Mouse (Mus musculus): ENCODE measurements around the gene Nans. TPM values are rescaled to one million over a fixed set of nuclear protein-coding genes. Genes with fewer than 3 reads are reported as not detected.

Gene Nans
- total RNA-seq, 2 experiments from 2014 or later = 86.2 to 94.3 TPM

Other genes starting within 250 kb of the Nans start
- gene Foxe1, start 145.6 kb upstream of the Nans start, total RNA-seq (2014; fragmentation: Nextera tagmentation) = not detected in 2 replicates
- gene Foxe1, start 145.6 kb upstream of the Nans start, total RNA-seq (2017) = 0.26 TPM in 1 of 2 replicates, not detected in the other
- gene Trmo, start 99.8 kb upstream of the Nans start, total RNA-seq (2014; fragmentation: Nextera tagmentation) = 11.1 and 13.3 TPM in 2 replicates
- gene Trmo, start 99.8 kb upstream of the Nans start, total RNA-seq (2017) = 11.8 and 12.7 TPM in 2 replicates
- gene Hemgn, start 75.7 kb upstream of the Nans start, total RNA-seq (2014; fragmentation: Nextera tagmentation) = 0.45 and 1.2 TPM in 2 replicates
- gene Hemgn, start 75.7 kb upstream of the Nans start, total RNA-seq (2017) = 2.2 and 3.0 TPM in 2 replicates
- 672 and 724 TPM in 2 replicates for gene Anp32b, start 38.3 kb upstream of the Nans start, total RNA-seq (2014; fragmentation: Nextera tagmentation)
- 142 and 159 TPM in 2 replicates for gene Anp32b, start 38.3 kb upstream of the Nans start, total RNA-seq (2017)
- 21.1 and 34.2 TPM in 2 replicates for gene Trim14, start 46.9 kb downstream of the Nans start, total RNA-seq (2014; fragmentation: Nextera tagmentation)
- 15.6 and 16.3 TPM in 2 replicates for gene Trim14, start 46.9 kb downstream of the Nans start, total RNA-seq (2017)
- 73.0 and 78.4 TPM in 2 replicates for gene Coro2a, start 113.0 kb downstream of the Nans start, total RNA-seq (2014; fragmentation: Nextera tagmentation)
- 22.0 and 28.4 TPM in 2 replicates for gene Coro2a, start 113.0 kb downstream of the Nans start, total RNA-seq (2017)
- gene Tbc1d2, start 161.0 kb downstream of the Nans start, total RNA-seq (2014; fragmentation: Nextera tagmentation) = 5.4 and 8.7 TPM in 2 replicates
- gene Tbc1d2, start 161.0 kb downstream of the Nans start, total RNA-seq (2017) = 4.4 and 6.8 TPM in 2 replicates

Measured in granulocyte monocyte progenitor cell, adult 5-6 weeks (primary cell).